Mouse (Mus musculus): ENCODE results near the gene Tk2. TPM values are rescaled to one million over a fixed set of nuclear protein-coding genes. Genes with fewer than 3 reads are reported as not detected.
"Not testable (repeated sequence)": the region's sequence is repeated elsewhere in the genome, so short reads cannot be mapped to it uniquely, and the experiment has no call there.

Gene Tk2
- 1 to 10 TPM; 2.9 to 4.2 (median 3.9) TPM for total RNA-seq (2022)

DNA sequence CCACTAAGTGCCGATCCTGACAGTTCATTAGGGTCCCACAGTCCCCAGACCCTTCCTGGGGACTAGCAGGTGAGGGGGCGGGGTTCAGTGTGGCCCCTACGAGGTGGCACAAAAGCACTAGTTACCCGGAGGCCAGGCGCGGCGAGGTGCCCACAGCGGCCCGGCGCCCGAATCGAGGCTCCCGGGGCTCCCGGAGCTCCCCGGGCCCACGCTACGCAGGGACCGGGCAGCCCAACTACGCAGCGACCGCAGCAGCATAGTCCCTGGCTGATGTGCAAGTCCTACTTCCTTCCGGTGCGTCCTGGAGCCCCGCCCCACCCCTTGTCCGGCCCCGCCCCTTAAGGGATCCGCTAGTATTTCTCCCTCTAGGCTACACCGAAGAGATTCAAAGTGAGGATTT lies at the start of gene Tk2:
TSS of gene Tk2 (minus strand) at position 283 of the 400 bp plus-strand sequence.
- peak; percentile 46 to 50 for DNase-seq (ENCODE audit: low spot score in 2 of 2)

DNA sequence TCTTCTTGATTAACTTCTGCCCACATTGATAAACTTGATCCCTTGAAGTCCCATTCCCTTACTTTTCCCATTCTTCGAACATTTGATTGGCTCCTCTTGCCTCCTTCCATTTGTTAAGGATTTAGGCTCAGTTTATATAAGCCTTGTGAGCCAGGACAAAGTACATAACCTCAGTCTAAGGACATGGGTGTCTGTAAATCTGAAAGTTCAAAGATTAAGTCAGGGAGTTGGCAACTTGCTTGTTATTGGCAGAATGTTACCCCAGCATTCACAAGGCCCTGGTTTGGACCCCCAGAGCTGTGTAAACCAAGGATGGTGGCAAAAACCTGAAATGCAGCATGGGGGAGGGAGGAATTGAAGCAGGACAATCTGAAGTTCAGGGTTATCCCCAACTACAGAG lies 46.0 kb upstream of the Tk2 start:
- DNase-seq (ENCODE audit: low spot score in 2 of 2) = no peak

DNA sequence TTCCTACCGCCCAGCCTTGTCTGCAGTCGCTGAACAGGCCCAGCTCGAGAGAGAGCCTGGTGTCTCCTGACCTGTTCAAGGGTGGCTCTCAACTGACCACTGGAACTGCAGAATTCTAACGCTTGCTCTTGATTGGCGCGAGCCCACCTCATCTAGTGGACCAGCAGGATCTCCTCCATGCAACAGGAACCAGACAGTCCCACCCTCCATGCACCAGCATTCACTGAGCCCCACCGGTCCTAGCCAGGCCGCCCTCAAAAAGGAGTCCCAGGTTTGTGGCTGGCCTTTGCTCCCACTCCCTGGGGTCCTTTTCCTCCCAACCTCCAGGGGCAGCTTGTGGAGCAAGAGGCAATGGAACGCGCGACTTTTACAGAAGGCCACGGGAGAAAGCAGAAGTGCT lies 44.7 kb upstream of the Tk2 start, which contains the start of gene Cmtm2a:
TSS of gene Cmtm2a (minus strand) at position 101 of the 400 bp plus-strand sequence.
- DNase-seq (ENCODE audit: low spot score in 2 of 2) = not testable (repeated sequence)

DNA sequence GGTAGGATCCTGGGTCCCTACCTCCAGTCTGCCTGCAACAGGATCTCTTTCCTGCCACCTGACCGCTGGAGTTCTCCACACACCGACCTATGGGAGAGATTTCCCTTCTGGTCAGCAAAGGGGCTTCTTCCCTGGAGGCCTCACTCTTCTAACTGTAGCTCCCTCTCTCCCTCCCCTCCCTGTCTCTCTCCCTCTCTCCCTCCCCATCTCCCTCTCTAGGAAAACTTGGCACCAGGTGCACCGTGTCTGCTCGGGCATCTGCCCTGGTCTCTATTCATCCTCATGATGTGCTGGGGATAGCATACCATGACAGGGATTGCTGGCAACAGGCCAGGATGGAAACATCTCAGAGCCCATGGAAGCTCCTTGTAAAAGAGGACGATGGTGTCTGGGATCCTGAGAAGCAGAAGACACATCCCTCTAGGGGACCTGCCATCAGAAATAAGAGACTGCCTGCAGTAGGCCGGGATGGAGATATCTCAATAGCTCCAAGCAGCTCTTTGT lies 20.6 kb upstream of the Tk2 start:
- no peak for DNase-seq (ENCODE audit: low spot score in 2 of 2)

DNA sequence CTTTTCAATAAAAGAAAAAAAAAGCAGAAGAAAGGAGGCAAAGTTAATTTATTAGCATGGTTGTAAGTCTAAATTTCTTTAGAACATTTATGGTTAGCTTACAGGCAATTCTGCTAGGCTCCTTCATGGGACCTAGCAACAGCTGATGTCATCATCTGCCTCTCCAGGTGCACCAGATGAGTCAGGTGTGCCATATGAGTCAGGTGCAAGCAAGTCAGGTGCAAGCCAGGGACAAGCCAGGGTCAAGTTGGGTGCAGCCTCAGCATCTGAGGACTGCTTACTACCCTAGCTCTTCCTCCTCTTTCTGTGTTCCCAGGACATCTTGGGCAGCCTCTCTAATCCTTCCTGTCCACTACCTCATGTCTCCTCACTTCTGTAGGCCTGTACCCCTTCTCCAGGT lies 20.0 kb upstream of the Tk2 start:
- DNase-seq (ENCODE audit: low spot score in 2 of 2) = no peak

DNA sequence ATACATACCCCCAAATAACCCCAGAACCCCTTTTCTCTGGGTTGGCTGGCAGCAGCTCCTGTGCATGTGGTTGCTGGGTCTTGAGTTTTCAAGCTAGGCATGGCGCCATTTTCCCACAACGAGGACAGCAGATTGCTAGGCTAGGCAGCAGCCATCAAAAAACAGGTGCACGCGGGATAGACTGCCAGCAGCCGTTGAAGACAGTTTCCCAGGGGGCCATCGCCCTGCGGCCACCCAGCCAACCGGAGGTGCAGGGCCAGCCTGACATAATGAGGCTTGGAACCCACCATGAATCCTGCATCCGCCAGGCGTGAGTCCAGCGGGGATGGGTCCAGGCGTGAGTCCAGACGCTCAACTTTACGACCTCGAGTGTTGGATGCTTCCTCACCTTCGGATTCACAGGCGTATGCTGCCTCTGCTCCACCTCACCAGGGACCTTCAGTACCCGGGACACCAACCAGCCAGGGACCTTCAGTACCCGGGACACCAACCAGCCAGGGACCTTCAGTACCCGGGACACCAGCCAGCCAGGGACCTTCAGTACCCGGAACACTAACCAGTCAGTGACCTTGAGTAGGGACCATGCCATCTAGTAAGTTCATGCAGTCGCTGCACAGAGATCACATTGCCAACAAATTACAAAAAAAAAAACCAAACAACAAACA lies 16.0 kb upstream of the Tk2 start:
- not testable (repeated sequence) for DNase-seq (ENCODE audit: low spot score in 2 of 2)

DNA sequence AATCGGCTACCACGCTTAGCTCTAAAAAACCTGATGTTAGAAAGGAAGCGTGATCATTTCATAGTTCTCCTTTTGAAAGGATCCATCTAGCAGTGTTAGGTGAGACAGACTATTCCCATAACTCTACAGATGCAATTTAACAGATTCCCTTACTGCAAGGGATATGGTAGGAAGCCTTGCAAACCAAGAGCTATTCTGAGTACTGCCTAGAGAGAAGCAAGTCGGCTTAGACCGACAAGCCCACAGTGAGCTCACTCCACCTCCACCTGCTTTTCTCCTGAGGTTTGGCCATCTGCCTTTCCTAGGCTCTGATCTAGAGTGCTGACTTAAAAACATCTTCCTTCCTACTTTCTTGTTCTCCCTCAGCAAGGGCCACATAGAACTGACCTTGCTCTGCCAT lies 13.4 kb upstream of the Tk2 start:
- not testable (repeated sequence) for DNase-seq (ENCODE audit: low spot score in 2 of 2)

DNA sequence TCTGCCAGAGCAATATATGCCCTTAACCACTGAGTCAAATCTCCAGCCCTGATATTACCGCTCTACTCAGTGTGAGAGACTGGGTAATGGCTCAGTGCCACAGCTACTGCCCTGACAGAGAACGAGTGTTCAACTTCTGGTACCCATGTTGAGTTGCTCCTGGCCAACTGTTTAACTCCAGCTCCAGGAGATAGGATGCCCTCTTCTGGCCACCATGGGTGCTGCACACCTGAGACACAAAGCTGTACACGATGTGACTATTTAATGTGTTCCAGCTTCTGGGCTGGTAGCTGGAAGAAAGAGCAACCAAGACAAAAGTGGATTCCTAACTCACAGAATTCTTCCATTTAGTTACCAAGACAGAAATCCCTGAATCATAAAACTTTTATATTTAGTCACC lies 4.7 kb upstream of the Tk2 start:
- no peak for DNase-seq (ENCODE audit: low spot score in 2 of 2)

DNA sequence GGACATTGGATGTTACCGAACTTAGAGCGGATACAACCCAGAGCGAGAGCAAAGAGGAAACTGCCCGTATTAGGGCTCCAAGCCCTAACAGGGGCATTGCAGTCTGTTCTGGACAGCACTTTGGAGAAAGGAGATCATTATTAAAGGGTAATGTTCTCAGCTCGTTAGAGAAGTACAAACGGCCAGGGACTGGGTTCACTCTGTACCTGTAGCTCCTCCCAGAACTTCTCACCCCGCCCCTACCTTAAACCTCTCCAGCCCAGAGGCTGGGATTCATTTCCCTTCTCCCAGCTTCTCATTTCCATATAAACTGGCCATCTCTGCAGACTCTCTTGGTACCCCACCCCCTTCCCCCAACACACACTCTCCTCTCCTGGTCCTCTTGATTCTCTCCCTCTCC lies 3.1 kb upstream of the Tk2 start:
- no peak for DNase-seq (ENCODE audit: low spot score in 2 of 2)

DNA sequence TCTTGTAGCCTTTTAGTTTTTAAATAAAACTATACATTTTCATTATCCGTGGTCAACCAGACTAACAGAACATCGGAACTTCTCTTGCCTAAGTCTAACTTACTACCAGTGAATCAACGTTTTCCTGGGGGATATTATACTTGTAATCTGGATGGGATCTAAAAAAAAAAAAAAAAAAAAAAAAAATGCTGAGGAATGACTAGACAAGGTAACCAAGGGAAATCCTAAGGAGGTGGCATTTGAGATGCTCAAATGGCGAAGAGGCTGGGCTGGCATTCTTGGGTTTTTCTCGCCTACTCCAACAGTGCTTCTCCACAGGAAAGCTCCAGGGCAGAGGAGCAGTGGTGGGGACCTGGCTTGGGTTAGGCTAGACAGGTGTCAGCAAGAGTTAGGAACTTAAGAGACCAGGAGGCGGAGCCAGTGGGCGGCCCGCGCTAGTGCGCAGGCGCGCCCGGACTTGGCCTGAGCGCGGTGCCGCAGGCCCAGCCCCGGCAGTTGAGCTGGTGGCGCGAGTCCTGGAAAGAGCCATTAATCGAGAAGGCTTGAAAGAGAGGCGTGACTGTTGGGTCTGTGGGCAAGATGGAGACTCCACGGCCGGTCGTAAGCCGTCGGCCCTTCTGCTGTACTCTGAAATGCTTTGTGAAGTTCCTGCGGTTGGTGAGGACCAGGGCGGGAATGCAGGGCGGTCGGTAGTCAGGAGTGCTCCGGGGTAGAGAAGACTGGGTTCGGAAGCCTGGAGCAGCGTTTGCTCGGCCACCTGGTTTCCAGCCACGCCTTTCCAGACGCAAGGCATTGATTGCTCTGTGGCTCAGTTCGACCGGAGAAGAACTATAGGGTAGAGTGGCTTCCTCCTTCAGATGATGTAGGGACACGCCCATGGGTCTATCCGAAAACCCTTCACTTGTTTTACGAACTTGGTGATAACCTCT lies 2.3 kb upstream of the Tk2 start, which contains the start of gene Cklf:
TSS of gene Cklf (plus strand) at position 423 of the 929 bp plus-strand sequence.
- DNase-seq (ENCODE audit: low spot score in 2 of 2) = peak; percentile 77 to 84

DNA sequence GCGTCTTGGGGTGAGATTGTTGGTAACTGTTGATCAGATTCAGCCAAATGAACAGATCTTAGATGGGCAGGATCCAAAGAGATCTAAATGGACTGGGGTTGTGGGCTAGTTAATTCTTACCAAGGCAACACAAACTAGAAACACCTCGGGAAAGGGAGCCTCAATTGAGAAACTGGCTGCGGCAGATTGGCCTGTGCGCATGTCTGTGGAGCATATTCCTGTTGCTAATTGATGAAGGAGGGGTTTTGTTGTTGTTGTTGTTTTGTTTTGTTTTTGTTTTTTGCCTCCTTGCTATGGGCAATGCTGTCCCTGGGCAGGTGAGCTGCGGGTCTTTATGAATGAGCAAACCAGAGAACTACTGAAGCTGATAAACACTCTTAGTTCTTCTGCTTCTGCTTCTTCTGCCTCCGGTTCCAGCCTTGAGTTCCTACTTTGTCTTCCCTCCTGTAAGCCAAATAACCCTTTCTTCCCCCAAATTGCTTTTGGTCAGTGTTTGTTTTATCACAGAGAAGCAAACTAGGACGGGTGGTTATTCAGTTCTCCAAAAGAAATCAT lies 1.2 kb upstream of the Tk2 start:
- no peak for DNase-seq (ENCODE audit: low spot score in 2 of 2)

DNA sequence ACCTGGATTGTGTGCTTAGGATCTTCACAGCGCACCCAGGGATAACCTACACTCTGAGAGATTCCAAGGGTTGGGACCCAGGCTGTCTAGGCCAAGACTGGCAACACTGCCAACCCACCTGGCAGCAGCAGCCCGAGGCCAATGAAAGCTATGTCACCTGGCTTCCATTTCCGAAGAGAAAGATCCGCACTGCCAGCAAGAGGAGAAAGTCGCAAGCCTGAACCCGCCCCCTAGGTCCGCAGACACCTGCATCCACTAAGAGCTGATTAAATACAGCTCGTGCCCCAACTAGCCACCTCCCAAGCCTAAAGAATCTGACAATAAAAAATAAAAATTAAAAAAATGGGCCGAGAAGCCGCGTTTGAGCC lies 466 bp downstream of the Tk2 start:
- DNase-seq (ENCODE audit: low spot score in 2 of 2) = no peak

DNA sequence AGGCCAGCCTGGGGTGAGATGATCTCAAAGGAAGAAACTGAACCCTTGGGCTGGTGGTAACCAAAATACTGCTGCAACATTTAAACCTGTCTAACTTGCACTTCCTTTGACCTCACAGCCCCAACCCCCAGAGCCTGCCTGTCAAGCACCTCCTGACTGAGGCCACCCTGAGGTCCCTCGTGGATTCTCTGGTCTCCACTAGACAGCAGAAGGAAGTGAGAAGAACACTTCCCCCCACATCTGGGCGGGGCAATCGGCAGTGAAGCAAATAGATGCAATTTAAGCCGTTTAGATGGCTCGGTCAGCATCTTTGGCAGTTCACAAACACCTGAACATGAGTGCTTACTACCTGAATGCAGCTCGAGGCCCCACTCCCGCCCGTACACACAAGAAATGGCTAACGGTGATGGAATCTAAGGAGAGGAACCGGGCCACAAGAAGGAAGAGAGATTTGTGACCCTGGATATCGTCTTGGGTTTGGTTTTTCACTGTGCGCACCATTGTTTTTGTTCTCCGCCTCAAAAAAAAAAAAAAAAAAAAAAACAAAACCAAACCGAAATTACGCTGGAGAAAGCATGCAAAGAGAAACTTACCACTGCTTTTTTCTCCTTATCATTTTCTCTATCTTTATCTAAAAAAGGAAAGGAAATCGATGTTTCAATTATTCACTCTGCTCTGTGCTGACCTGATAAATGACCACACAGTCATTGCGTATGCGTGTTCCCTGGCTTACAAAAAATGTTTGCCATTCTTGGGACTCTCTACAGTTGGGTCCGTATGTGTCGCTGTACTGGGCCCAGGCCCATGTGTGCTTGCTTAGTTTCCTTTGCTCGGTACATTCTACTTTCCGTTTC lies 1.1 kb downstream of the Tk2 start:
- no peak for DNase-seq (ENCODE audit: low spot score in 2 of 2)

DNA sequence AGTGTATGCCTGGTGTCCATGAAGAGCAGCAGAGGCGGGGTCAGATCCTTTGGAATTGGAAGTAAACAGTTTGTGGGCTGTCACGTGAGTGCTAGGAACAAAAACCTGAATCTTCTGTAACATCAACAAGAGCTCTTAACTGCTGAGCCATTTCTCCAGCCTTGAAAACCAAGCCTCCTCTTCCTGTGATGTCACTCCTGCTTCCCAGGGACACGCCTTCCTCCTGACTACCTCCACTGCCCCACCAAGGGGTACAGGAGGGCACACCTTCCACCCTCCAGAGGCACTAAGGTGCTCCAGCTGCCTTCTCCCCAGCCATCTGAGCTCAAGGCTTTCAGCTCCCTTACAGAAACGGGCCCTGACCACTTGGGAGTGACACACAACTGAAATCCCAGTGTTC lies 1.7 kb downstream of the Tk2 start:
- DNase-seq (ENCODE audit: low spot score in 2 of 2) = no peak

DNA sequence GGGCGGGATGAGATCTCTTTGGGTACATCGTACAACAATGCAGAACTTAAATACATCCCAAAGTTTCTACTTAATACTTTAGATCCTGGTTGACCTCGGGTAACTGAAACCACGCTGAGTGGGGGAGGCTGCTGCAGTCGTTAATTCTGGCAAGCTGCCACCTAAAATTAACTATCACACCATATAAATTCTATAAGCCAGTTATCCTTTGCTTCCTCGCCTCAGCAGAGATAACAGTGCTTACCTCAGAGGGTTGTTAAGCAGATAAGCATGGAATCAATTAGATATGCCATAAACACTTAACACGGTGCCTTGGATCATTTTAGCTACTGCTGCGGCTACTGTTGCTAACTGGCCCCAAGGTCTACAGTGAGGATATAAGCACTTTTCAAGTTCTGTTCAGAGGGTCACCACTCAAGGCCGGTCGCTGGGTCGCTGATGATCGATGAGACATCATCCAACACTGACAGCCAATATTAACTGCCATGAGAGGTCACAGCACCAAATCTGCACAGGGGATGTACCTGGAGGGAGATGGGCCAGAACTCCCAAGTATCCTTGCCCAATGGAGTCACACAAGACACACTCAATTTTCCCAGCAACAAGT lies 6.2 kb downstream of the Tk2 start:
- no peak for DNase-seq (ENCODE audit: low spot score in 2 of 2)

DNA sequence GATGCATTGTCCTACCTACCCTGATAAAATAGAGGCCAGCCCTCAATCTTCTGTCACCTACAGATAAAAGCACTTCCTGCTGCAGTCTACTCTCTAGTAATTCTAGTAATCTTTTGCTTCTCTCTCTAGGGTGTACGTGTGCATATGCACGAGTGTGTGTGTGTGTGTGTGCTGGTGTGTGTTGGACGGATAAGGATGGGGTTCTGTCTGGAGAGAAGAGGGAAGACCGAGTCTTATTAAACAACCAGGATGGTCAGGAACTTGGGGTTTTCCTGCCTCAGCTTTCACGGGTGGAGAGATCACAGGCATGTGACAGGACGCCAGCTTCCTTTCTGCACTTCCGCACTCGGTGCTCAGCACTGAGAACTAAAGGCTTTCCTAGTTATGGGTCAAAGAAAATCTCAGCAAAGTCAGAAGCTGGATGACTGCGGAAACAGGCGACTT lies 8.9 kb downstream of the Tk2 start:
- DNase-seq (ENCODE audit: low spot score in 2 of 2) = no peak

DNA sequence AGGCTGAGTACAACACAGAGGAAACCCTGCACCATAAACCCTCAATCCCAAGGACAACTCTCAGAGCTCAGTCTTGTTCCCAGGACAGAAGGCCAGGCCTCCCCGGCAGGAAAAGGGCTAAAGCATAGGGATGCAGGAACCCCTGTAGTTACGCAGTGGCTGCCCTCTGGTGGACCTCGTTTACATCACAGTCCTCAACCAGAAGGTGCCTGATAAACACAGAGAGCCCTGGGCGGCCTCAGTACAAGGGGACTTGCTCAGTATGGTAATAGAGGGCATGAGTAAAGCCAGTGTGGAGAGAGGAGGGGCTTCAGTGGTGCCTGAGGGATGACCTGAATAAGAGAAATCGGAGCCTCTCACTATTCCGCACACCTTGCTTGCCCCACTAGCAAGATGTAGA lies 13.8 kb downstream of the Tk2 start:
- DNase-seq (ENCODE audit: low spot score in 2 of 2) = no peak

DNA sequence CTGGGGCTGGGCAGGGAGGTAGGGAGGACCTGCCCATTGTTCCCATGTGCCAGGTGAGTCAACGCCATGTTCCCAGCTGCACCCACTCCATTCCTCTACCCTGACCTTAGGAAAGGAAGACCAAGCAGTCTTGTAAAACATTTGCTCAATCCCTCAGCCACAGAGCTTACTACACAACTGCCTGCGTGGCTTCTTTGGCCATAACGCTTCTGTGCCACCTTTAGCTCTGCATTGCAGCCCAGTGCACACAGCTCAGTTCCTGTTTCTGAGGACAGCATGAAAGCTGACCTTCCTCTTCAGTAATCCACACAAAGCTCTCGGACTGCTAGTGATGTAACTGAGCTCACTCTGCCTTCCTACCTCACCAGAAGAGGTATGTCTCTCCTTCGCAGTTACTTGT lies 15.4 kb downstream of the Tk2 start:
- DNase-seq (ENCODE audit: low spot score in 2 of 2) = no peak

DNA sequence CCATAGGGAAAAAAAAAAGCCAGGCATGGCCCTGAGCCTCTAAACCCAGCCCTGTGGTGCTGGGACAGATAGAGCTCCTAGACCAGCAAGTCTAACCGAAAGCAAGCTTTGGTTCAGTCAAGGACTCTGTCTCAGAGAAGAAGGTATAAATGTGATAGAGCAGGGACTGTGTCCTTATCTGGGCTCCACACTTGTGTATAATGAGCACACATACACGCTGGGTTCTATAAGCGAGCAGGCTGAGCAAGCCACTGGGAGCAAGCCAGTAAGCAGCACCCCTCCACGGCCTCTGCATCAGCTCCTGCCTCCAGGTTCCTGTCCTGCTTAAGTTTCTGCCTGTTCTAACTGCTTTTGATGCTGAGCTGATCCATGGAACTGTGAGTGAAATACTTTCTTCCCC lies 16.3 kb downstream of the Tk2 start:
- no peak for DNase-seq (ENCODE audit: low spot score in 2 of 2)

DNA sequence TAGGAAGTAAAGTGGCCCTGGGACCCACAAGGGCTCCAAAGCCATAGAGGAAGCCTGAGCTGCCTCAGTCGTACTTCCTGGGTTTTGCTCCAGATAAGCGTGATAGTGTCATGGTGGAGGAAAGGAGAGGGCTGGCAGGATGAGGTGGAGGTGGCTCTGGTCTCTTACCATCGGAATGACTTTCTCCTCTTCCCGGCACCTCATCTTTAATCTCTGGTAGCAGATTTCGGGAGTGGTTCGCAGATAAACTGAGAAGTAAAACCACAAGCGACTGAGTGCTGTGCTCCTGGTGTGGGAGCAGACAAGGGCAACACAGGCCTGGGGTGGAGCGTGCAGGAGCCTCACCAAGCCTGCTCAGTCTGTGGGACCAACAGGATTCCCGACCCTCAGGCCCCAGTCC lies 18.0 kb downstream of the Tk2 start:
- no peak for DNase-seq (ENCODE audit: low spot score in 2 of 2)

DNA sequence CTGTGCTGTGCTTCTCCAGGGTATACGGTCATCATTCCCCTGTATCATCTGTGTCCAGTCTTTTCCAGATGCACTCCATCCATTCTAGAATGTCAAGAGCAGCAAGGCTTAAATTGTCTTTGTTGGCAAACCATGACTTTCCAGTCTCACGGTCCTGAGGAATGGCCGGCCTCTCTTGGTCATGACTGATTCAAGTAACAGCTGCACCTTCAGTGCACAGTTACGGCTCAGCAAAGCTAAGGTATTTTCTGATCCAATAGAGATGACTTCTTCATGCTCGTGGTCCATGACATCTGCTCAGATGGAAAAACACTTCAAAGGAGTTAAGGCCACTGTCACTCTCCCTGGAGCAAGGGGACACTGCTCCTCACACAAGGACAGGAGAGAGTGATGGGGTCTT lies 21.3 kb downstream of the Tk2 start:
- no peak for DNase-seq (ENCODE audit: low spot score in 2 of 2)
